Mouse (Mus musculus): ENCODE data around the gene Mkln1. TPM values are rescaled to one million over a fixed set of nuclear protein-coding genes. Genes with fewer than 3 reads are reported as not detected.

The Mkln1 gene
- polyA plus RNA-seq, 1 experiment from 2014 or later = 213 TPM

DNA sequence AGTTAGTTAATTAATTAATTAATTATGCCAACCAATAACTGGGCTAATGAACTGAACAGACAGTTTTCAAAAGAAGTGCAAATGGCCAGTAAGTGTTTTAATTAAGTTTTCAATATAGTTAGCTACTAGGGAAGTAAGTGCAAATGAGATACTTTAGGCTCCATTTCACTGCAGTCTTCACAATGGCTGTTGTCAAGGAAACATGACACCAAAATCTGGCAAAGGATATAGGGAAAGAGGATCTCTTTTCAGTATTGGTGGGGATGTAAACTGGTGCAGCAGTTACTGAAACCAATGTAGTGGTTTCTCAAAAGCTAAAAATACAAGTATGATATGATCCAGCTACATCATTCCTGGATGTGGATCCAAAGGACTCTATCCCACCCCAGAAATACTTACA lies 102.2 kb downstream of the Mkln1 start:
- no peak overlapping the region for H3K27ac ChIP-seq (replicated peaks; ENCODE audit: low read depth, low read length)
- H3K27me3 ChIP-seq (ENCODE audit: control insufficient read depth, insufficient read depth, low read length) = no peaks in the 10 kb centered on the region
- no peak overlapping the region for H3K4me2 ChIP-seq (ENCODE audit: low read depth, severe bottlenecking)
- no peak overlapping the region for H3K9ac ChIP-seq (ENCODE audit: low read length)
- ATAC-seq (ENCODE audit: insufficient number of reproducible peaks, low FRiP score, low TSS enrichment, low read depth) = no peak
- H3K36me3 ChIP-seq (ENCODE audit: control insufficient read depth, insufficient read depth, low read length) = peaks cover 3% of the 10 kb centered on the region; the same call in 1 of the 2 replicates
- DNase-seq (ENCODE audit: low spot score) = no peak
- H3K4me3 ChIP-seq (ENCODE audit: low read depth, low read length) = no peak overlapping the region
- no peaks in the 10 kb centered on the region for H3K4me1 ChIP-seq (ENCODE audit: control insufficient read depth, insufficient read depth, low read length)
- H3K9me3 ChIP-seq (ENCODE audit: control insufficient read depth, low read length) = no peaks in the 10 kb centered on the region

DNA sequence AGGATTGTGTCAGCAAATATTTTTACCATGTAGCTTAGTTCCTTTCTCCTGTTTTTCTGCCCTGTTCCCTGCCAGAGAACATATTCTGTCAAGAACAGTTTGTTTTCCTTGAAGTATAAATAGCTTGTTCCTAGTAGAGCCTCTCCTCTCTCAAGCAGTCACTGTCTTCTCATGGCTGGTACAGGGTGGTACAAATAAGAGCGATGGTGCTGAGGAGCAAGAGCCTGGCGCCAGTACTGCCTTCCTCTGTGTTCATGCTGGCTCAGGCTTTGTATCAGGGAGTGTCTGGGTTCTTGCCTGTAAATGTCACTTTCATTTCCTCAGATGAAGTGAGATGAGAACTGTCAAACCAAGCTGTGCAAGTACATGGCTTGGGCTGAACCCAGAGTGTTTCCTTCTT lies 104.1 kb downstream of the Mkln1 start:
- WGBS = 95% methylated on average over 2 of the region's 2 CpGs
- no peak overlapping the region for H3K27ac ChIP-seq (replicated peaks; ENCODE audit: low read depth, low read length)

DNA sequence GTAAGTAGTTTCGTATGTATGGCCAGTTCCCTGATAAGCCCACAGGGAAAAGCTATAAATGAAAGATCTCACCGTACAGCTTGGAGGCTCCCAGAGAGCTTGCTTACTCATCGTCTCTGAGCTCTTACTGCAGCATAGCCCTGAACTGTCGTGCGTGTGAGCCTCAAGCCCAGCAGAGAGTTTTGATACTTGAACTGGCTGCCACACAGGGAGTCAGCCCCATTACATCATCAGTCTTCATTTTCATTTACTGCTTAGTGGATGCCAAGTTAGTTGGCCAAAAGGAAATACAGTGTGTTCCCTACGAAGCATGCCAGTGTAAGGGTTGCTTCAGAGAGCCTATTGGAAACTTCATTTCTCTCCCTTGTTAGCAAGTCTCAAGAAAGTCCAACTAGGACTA lies 115.2 kb downstream of the Mkln1 start:
- 89% methylated on average over 6 of the region's 6 CpGs for WGBS
- peak; percentile 11 for DNase-seq (ENCODE audit: low spot score)

More for the DNA sequence above, 104.1 kb downstream of the Mkln1 start:
- no peaks in the 10 kb centered on the region; the same call in 1 of the 2 replicates for H3K36me3 ChIP-seq (ENCODE audit: control insufficient read depth, insufficient read depth, low read length)
- H3K4me1 ChIP-seq (ENCODE audit: control insufficient read depth, insufficient read depth, low read length) = no peaks in the 10 kb centered on the region
- DNase-seq (ENCODE audit: low spot score) (no peak), ATAC-seq (ENCODE audit: insufficient number of reproducible peaks, low FRiP score, low TSS enrichment, low read depth) (no peak)
- H3K9me3 ChIP-seq (ENCODE audit: control insufficient read depth, low read length) = no peaks in the 10 kb centered on the region
- no peaks in the 10 kb centered on the region for H3K27me3 ChIP-seq (ENCODE audit: control insufficient read depth, insufficient read depth, low read length)
- H3K4me2 ChIP-seq (ENCODE audit: low read depth, severe bottlenecking) = no peak overlapping the region
- no peak overlapping the region for H3K9ac ChIP-seq (ENCODE audit: low read length)
- no peak overlapping the region for H3K4me3 ChIP-seq (ENCODE audit: low read depth, low read length)

DNA sequence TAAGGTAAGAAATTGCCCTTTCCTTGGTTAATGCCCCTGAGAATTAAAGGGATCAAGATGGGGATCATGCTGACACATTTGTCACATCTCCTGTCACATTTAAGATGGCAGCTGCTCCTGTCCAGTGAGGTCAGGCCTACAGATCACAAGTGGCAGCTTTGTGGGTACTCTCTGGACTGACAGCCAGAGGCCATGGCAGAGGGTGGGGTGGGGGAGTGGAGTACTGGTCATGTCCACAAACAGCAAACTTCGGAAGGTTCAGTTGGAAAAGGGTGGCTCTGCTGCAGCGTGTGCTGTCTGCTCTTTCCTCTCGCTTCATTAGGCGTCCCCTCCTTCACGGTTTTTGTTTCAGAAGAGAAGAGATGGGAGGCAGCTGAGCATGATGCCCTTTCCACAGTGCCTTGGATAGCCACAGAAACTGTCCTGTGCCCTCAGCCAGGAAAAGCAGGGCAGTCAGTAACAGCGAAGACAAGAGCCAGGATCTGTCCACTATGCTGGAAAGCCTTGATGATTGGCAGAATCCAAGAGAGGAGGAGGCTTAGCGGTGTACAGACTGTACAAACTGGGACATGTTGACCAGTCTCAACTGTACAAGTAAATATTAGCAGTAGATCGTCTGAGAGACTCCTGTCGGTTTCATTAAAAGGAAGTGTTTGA lies 119.3 kb downstream of the Mkln1 start:
- Histone ChIP-seq H3K36me3 (ENCODE audit: control insufficient read depth, insufficient read depth, low read length) (no peaks in the 10 kb centered on the region), H3K27me3 (ENCODE audit: control insufficient read depth, insufficient read depth, low read length) (no peaks in the 10 kb centered on the region), H3K4me3 (ENCODE audit: low read depth, low read length) (no peak overlapping the region), H3K9me3 (ENCODE audit: control insufficient read depth, low read length) (no peaks in the 10 kb centered on the region), H3K9ac (ENCODE audit: low read length) (no peak overlapping the region), H3K27ac (replicated peaks; ENCODE audit: low read depth, low read length) (no peak overlapping the region), H3K4me2 (ENCODE audit: low read depth, severe bottlenecking) (no peak overlapping the region), H3K4me1 (ENCODE audit: control insufficient read depth, insufficient read depth, low read length) (0 out of 2 replicates have a peak, but pooled peaks cover 1% of the 10 kb centered on the region)
- 89% methylated on average over 9 of the region's 9 CpGs for WGBS
- ATAC-seq (ENCODE audit: insufficient number of reproducible peaks, low FRiP score, low TSS enrichment, low read depth) (no peak), DNase-seq (ENCODE audit: low spot score) (no peak)

More for the DNA sequence above, 115.2 kb downstream of the Mkln1 start:
- H3K9ac ChIP-seq (ENCODE audit: low read length) = no peak overlapping the region
- no peaks in the 10 kb centered on the region for H3K36me3 ChIP-seq (ENCODE audit: control insufficient read depth, insufficient read depth, low read length)
- H3K9me3 ChIP-seq (ENCODE audit: control insufficient read depth, low read length) = no peaks in the 10 kb centered on the region
- H3K4me2 ChIP-seq (ENCODE audit: low read depth, severe bottlenecking) = no peak overlapping the region
- no peak overlapping the region for H3K4me3 ChIP-seq (ENCODE audit: low read depth, low read length)
- no peaks in the 10 kb centered on the region for H3K4me1 ChIP-seq (ENCODE audit: control insufficient read depth, insufficient read depth, low read length)
- no peak overlapping the region for H3K27ac ChIP-seq (replicated peaks; ENCODE audit: low read depth, low read length)
- no peaks in the 10 kb centered on the region for H3K27me3 ChIP-seq (ENCODE audit: control insufficient read depth, insufficient read depth, low read length)
- no peak for ATAC-seq (ENCODE audit: insufficient number of reproducible peaks, low FRiP score, low TSS enrichment, low read depth)

DNA sequence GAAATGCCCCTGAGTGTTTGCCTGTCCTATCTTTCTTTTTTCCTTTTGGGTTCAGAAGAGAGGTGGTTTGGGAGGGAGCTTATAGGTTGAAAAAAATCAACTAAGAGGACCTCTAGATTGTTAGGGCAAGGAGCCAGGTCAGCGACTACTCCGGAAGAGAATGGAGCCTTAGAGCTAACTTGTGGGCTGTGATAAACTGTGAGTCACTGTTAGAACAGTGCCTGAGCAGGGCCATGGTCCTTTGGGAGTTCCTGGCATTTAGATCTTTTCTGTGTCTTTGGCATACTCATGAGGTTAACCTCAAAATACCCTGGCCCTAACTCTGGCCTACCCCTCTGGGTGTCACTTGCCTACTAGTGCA lies 119.8 kb downstream of the Mkln1 start:
- H3K36me3 ChIP-seq (ENCODE audit: control insufficient read depth, insufficient read depth, low read length) = no peaks in the 10 kb centered on the region
- 93% methylated on average over 2 of the region's 2 CpGs for WGBS

DNA sequence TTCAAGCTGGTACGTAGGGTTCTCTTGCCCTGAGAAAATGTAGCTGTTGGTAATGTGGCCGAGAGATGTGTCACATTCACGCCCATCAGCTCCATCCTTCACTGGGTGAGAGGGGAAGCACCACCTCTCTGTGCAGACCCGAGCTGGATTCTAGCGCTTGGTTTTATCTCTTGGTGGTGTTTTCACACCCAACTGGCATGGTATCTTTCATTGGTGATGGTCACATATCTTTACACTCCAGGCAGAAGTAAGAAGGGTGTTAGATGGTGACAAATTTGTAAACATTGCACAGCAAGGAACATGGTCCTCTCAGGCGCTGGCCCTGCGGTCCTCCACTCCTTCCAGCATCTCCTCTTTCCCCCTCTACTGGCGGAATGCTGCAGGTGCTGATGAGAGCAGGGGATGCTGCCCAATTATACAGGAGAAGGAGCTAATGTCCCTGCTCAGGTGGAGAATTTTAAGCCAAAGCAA lies 120.5 kb downstream of the Mkln1 start:
- ATAC-seq (ENCODE audit: insufficient number of reproducible peaks, low FRiP score, low TSS enrichment, low read depth) (no peak), DNase-seq (ENCODE audit: low spot score) (peak; percentile 48)
- Histone ChIP-seq H3K9ac (ENCODE audit: low read length) (no peak overlapping the region), H3K4me1 (ENCODE audit: control insufficient read depth, insufficient read depth, low read length) (0 out of 2 replicates have a peak, but pooled peaks cover 2% of the 10 kb centered on the region), H3K27me3 (ENCODE audit: control insufficient read depth, insufficient read depth, low read length) (no peaks in the 10 kb centered on the region), H3K27ac (replicated peaks; ENCODE audit: low read depth, low read length) (no peak overlapping the region), H3K4me2 (ENCODE audit: low read depth, severe bottlenecking) (no peak overlapping the region), H3K36me3 (ENCODE audit: control insufficient read depth, insufficient read depth, low read length) (no peaks in the 10 kb centered on the region), H3K4me3 (ENCODE audit: low read depth, low read length) (no peak overlapping the region), H3K9me3 (ENCODE audit: control insufficient read depth, low read length) (no peaks in the 10 kb centered on the region)
- WGBS = 71% methylated on average over 8 of the region's 8 CpGs

More for the DNA sequence above, 119.8 kb downstream of the Mkln1 start:
- DNase-seq (ENCODE audit: low spot score) (no peak), ATAC-seq (ENCODE audit: insufficient number of reproducible peaks, low FRiP score, low TSS enrichment, low read depth) (no peak)
- Histone ChIP-seq H3K9ac (ENCODE audit: low read length) (no peak overlapping the region), H3K4me2 (ENCODE audit: low read depth, severe bottlenecking) (no peak overlapping the region), H3K27ac (replicated peaks; ENCODE audit: low read depth, low read length) (no peak overlapping the region), H3K4me3 (ENCODE audit: low read depth, low read length) (no peak overlapping the region), H3K4me1 (ENCODE audit: control insufficient read depth, insufficient read depth, low read length) (0 out of 2 replicates have a peak, but pooled peaks cover 2% of the 10 kb centered on the region), H3K27me3 (ENCODE audit: control insufficient read depth, insufficient read depth, low read length) (no peaks in the 10 kb centered on the region), H3K9me3 (ENCODE audit: control insufficient read depth, low read length) (no peaks in the 10 kb centered on the region)

DNA sequence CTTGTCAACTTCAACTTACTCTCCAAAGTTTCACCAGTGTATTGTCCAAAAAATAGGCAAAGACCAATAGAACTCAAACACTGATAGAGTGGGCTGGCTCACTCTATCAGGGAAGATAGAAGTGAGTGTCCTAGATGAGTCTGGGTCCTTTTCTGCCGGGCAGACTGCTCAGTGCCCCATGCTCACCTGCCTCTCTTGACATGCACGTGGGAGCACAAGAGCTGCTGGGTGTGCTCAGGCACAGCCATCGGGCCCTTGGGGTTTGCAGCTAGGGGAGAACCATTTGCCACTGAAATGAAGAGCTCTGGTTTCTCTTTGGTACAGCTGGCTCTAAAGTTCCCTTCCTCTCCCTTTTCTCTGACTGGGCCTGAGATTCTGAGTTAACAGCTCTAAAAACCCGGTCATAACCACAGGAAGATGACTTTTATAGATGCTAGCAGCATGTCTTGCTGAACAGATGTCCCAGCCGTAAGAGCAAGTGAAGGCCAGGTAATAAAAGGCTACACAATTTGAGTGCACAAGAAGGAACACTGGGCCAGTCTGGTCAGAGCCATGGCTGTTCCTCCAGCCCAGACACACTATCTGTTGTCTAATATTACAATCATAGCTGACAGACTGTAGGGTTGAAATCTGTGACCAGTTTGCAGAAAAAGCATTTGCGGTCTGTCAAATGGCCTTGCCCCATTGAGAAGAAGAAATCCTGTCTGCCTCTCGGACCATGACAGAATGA lies 122.1 kb downstream of the Mkln1 start:
- no peaks in the 10 kb centered on the region for H3K9me3 ChIP-seq (ENCODE audit: control insufficient read depth, low read length)
- 0 out of 2 replicates have a peak, but pooled peaks cover 2% of the 10 kb centered on the region for H3K4me1 ChIP-seq (ENCODE audit: control insufficient read depth, insufficient read depth, low read length)
- no peaks in the 10 kb centered on the region for H3K36me3 ChIP-seq (ENCODE audit: control insufficient read depth, insufficient read depth, low read length)
- no peak overlapping the region for H3K4me2 ChIP-seq (ENCODE audit: low read depth, severe bottlenecking)
- WGBS = 78% methylated on average over 7 of the region's 7 CpGs
- no peak for ATAC-seq (ENCODE audit: insufficient number of reproducible peaks, low FRiP score, low TSS enrichment, low read depth)
- no peak for DNase-seq (ENCODE audit: low spot score)
- no peak overlapping the region for H3K27ac ChIP-seq (replicated peaks; ENCODE audit: low read depth, low read length)
- H3K4me3 ChIP-seq (ENCODE audit: low read depth, low read length) = no peak overlapping the region
- H3K27me3 ChIP-seq (ENCODE audit: control insufficient read depth, insufficient read depth, low read length) = no peaks in the 10 kb centered on the region
- no peak overlapping the region for H3K9ac ChIP-seq (ENCODE audit: low read length)

DNA sequence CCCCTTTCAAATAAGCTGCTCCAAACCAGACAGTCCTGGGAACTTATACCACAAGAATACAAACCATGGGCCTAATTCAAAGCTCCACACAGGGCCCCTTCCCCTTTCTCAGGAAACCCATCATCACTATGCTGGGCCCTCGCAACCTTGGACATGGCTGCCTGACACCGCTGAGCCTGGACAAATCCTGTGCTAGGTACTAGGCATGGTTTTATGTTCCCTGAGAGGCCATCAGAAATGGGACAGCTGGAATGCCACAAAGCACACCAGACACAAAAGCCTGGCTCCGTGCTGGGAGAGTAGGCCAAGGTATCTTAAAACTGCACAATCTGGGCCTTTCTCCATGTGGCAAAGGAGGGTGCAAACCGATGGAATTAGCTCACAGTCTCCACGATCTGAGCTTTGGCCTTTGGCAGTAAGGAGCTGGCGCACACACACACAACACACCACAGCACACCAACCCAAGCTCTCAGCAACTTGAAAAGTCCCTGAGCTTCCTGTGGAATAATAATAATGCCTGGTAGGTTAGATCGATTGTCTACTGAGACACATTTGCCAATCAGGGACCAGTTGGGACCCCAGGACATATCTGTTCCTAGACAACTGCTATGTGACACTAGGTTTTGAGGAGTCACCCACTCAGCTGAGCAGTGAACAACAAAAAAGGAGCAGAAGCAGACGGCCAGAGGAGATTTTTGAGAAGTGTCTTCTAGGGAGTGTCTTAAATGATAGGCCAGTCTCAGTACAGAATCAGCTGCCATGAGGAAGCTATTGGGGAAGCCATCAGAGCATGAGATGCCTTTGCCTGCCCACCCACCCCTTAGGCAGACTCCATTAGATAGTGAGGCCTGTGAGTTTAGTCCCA lies 123.2 kb downstream of the Mkln1 start:
- Histone ChIP-seq H3K27me3 (ENCODE audit: control insufficient read depth, insufficient read depth, low read length) (no peaks in the 10 kb centered on the region), H3K4me3 (ENCODE audit: low read depth, low read length) (no peak overlapping the region), H3K9me3 (ENCODE audit: control insufficient read depth, low read length) (no peaks in the 10 kb centered on the region), H3K9ac (ENCODE audit: low read length) (no peak overlapping the region), H3K27ac (replicated peaks; ENCODE audit: low read depth, low read length) (no peak overlapping the region), H3K4me2 (ENCODE audit: low read depth, severe bottlenecking) (no peak overlapping the region), H3K36me3 (ENCODE audit: control insufficient read depth, insufficient read depth, low read length) (0 out of 2 replicates have a peak, but pooled peaks cover 2% of the 10 kb centered on the region), H3K4me1 (ENCODE audit: control insufficient read depth, insufficient read depth, low read length) (0 out of 2 replicates have a peak, but pooled peaks cover 2% of the 10 kb centered on the region)
- DNase-seq (ENCODE audit: low spot score) (no peak), ATAC-seq (ENCODE audit: insufficient number of reproducible peaks, low FRiP score, low TSS enrichment, low read depth) (no peak)
- 90% methylated on average over 8 of the region's 8 CpGs for WGBS
